Mouse (Mus musculus) C2C12 (cell line): ENCODE measurements around the gene Olfr1158.

Source experiments
- CEBPB ChIP-seq: IDR thresholded peaks from one replicate; pipeline ENCODE4 v1.6.1; 2011; ENCODE audit warnings: low read depth, mild to moderate bottlenecking, control low read depth, moderate library complexity
- CTCF ChIP-seq: IDR thresholded peaks from one replicate; pipeline ENCODE4 v1.5.1; 2011; ENCODE audit not compliant: control insufficient read depth, insufficient read depth, insufficient read length
- FOSL1 ChIP-seq: IDR thresholded peaks from one replicate; pipeline ENCODE4 v1.8.0; 2011; ENCODE audit warnings: mild to moderate bottlenecking, low read length; ENCODE audit not compliant: poor library complexity, insufficient read depth, severe bottlenecking
- MAX ChIP-seq: IDR thresholded peaks from one replicate; pipeline ENCODE4 v1.6.1; 2011; ENCODE audit warnings: mild to moderate bottlenecking, control low read depth
- USF1 ChIP-seq: IDR thresholded peaks from one replicate; pipeline ENCODE4 v1.6.1; 2011; ENCODE audit warnings: low read depth, mild to moderate bottlenecking, control low read depth, moderate library complexity

- TF ChIP-seq CTCF (no peak), MAX (no peak), USF1 (no peak), FOSL1 (no peak), CEBPB (no peak)
Measured at GRCm38 (mm10) chr2:87945037-87945436, 44.9 kb upstream of the Olfr1158 start, which contains the start of gene Olfr1155.
